Mouse (Mus musculus) urinary bladder, postnatal 36 days (tissue): ENCODE results near the gene Rilp.

Experiments used
- DNase-seq, 2 experiments: peaks; one replicate each; pipeline ENCODE4 v3.0.0; 2022; ENCODE audit warnings: low spot score in 2 of 2, mixed read lengths in 1 of 2

The Rilp gene

DNA sequence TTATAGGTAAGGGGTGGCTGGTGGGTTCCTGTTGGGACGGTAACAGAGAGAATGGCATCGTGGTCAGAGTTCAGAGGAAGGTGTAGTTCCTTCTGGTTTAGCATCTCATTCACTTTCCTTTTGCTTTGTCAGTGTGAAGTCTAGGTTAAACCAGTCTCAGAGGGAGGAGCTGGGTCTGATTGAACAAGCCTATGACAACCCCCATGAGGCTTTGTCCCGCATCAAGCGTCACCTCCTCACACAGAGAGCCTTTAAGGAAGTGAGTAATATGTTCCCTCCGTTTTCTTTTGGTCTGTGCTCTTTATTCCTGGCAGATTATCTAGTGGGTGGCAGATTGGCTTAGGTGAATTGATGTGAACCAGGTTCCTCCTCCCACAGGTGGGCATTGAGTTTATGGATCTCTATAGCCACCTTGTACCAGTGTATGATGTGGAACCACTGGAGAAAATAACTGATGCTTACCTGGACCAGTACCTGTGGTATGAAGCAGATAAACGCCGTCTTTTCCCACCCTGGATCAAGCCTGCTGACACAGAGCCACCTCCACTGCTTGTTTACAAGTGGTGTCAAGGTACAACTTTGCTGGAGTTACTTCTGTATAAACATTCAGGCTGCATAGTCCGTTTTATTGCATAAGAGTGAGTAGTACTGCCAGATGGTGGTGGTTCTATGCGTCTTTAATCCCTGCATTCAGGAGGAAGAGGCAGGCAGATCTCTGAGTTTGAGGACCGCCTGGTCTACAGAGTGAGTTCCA, 15.4 kb upstream of the Rilp start:
- no peak for DNase-seq

DNA sequence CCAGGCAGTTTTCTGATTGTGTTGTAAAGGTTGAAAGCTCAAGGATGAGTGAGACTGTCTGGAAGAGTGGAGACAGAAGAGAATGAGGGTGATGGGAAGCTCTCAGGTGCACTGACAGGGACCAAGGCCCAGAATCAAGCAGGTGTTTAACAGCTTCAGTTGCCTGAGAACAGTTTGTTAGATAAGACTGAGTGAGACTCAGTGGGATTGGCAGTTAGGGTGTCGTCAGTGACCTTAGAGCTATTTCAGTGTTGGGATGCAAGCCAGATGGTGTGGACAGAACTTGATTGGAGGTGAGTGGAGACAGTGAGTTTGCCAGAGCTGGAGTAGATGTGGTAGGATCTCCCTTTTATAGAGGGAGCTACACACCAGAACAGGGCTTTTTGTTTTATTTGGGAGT, 11.8 kb upstream of the Rilp start:
- DNase-seq, result no peak

DNA sequence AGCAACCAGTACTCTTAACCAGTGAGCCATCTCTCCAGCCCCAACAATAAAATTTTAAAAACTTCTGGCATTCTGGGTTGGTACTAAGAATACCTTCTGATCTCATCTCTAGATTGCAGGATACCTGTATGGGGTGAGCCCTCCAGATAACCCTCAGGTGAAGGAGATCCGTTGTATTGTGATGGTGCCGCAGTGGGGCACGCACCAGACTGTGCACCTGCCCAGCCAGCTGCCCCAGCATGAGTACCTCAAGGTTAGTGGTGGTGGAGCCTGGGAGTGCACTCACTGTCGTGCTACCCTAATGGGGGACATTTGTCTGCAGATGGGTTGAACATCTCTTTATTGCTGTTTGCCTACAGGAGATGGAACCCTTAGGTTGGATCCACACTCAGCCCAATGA, 1.7 kb upstream of the Rilp start:
- DNase-seq, result no peak

DNA sequence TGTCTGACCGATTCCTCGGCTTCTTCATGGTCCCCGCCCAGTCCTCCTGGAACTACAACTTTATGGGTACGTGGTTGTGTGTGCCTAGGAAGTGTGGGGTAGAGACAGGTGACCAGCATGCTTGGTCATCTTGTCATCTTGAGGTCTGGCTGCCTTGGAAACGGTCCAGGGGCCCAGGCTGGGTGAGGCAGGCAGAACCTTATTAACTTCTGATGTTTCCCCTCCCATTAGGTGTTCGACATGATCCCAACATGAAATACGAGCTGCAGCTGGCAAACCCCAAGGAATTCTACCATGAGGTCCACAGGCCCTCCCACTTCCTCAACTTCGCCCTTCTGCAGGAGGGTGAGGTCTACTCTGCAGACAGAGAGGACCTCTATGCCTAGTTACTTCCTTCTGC, 990 bp upstream of the Rilp start:
- DNase-seq, result no peak

DNA sequence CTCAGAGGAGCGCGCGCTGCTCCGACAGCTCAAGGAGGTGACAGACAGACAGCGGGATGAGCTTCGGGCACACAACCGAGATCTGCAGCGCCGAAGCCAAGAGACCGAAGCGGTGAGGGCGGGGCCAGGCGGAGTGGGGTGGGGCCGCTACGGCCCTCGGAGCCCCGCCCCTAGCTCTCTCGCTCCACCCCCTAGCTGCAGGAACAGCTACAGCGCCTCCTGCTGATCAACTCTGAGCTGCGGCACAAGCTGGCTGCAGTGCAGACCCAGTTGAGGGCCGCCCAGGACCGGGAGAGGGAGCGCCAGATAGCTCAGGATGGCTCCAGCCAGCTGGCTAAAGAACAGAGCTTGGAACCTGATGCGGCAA, 716 bp downstream of the Rilp start:
- DNase-seq, result peak; percentile 88 to 92

DNA sequence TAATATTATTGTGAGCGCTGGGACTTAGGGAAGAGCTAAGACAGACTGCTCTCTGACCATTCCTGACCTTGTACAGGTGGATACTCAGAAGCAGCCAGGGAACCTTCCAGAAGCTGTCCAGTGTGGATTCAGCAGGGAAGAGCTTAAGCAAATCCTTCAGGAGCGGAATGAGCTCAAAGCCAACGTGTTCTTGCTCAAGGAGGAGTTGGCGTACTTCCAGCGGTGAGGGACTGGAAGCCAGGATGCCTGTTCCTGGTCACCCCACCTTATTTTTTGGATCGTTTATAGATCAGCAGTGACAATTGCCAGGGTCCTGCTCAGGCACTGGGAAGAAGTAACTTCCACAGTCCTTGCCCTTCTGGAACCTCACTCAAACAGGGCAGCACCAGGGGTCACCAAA, 1.3 kb downstream of the Rilp start:
- DNase-seq, result peak in 1 of 2 experiments; percentile 60

DNA sequence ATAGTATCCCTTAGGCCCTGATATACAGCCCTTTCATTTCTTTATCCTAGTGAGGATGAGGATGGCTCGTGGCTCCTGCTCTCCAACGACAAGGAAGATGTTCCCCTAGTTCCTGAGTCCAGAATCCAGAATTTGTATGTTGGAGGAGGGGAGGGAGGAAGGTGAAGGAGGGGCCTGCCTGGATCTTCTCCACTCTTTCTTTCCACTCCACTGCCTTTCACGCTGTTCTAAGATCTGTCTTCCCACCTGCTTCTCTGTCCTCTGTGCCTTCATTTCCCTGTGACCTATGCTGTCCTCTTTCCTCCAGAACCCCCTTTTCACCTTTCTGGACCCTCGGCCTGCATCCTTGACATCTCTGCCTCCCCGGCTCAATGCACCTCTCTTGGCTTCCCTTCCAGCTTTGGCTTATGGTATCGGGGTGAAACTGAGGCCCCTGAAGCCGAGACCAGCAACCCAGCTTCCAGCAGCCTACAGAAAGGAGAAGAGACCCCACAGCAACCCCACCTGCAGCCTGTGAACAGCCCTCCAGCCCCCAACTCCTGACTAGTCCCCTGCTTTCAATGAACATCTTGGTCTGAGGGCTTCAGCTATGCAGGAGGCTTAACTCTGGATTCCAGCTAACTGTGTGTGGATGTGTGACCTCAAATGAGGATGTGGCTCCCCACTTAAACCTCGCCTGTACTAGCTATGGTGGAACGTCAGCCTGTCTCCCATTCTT, 2.6 kb downstream of the Rilp start:
- DNase-seq, result no peak

DNA sequence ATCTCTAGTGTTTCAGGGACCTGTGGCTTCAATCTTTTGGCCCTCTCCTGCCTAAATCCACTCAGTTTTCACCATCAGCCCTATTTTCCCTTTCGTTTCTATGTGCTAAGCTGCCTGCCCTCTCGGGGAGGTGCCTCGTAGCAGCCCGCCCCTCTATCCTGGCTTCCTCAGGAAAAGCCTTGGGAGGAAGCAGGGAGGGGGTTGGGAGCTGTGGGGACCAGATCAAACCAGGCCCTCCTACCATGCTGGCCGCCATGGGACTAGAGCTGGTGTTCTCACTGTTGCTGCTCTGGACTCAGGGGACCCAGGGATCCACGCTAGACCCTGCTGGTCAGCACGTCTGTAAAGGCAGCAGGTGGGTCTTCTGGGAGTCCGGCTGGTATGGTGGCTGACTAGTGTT, 3.4 kb downstream of the Rilp start, which contains the start of gene Scarf1:
TSS of gene Scarf1 (plus strand) at position 205 of the 400 bp plus-strand sequence.
- peak in 1 of 2 experiments; percentile 37 for DNase-seq

DNA sequence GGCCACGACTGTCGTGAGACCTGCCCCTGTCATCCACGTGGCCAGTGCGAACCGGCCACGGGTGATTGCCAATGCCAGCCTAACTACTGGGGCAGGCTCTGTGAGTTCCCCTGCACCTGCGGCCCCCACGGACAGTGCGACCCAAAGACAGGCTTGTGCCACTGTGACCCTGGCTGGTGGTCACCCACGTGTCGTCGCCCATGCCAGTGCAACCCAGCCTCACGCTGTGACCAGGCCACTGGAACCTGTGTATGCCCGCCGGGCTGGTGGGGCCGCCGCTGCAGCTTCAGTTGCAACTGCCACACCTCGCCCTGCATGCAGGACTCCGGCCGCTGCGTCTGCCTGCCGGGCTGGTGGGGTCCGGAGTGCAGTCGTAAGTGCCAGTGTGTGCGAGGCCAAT, 5.3 kb downstream of the Rilp start:
- no peak for DNase-seq

DNA sequence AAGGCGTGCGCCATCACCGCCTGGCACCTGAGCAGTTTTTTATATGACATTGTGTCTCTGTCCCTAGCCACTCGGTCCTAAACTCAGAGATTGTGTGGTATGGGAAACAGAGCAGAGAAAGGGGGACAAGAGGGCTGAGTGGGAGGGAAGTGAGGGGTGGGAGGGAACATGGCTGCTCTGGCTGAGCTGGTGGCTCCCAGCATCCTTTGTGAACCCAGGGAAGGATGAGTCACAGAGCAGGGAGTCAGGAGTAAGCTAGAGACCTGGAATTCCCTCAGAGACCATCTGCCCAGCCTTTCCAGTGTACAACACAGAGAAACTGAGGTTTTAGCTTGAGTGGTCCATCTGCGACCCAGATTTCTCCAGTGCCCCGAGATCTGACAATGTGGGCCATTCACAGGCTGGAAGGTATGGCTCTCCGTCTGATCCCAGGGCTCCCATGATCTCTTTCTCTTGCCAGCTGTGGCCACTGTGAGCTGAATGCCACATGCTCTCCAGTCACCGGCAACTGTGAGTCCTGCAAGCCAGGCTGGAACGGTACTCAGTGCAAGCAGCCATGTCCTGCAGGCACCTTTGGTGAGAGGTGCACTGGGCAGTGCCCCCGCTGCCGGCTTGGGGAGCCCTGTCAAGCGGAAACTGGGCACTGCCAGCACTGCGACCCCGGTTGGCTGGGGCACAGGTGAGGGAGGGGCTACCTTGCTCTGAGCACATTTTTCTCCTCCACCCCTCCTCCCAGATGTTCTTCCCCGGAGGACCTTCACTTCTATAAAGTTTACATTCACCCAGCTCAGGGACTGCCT, 10.1 kb downstream of the Rilp start:
- no peak for DNase-seq

DNA sequence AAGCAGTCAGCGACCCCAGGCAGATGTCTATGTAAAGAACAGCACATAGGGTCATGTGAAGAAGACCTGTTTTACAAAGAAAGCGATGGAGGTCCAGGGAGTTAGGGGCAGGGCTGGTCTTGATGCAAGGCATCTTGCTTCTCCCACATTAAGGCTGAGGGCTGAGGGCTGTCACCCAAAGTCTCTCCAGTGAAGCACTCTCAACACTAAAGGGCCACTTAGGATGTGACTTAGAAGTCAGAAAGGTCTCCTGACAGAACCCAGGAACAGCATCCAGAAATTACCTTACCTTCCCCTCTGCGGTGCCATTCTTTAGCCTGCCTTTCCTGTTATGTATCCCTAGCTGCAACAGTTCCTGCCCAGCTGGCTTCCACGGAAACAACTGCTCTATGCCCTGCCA, 11.7 kb downstream of the Rilp start:
- no peak for DNase-seq

DNA sequence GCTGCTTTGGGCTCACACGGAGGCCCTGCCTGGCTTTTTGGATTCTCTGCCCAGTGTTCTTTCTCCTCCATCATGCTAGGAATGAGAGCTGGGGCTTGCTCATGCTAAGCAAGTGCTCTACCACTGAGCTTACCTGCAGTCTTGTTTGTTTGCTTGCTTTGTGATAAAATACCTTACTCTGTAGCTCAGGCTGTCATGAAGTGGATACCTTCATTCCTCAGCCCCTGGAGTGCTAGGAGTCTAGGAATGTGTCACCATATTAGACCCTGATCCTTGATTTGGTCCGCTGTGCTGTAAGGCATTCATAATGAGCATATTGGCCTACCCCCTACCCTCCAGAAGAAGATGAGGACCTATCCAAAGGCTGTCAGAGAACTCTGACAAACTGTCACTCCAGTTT, 12.9 kb downstream of the Rilp start:
- no peak for DNase-seq

DNA sequence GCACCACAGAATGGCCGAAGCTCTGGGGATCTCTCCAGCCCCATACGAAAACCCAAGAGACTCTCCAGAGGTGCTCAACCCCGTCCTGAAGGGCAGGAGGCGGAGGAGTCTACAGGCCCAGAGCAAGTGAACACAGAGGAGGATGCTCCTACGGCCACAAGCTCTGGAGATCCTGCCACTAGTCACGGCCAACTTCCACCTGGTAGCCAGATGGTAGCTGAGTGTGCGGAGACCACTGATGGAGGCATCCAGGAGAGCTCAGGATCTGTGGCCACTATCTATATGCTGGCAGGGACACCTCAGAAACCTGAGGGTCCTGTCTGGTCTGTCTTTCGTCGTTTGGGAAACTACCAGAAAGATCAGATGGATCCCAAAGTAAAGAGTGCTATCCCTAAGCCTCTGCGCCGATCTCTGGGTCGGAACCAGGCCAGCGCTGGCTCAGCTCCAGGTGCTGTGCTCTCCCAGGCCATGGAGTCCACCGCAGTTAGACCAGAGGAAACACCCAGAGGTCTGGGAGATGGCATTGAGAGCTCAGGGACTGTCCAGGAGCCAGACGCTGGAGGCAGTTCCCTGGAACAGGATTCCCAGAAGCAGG, 15.7 kb downstream of the Rilp start:
- no peak for DNase-seq

DNA sequence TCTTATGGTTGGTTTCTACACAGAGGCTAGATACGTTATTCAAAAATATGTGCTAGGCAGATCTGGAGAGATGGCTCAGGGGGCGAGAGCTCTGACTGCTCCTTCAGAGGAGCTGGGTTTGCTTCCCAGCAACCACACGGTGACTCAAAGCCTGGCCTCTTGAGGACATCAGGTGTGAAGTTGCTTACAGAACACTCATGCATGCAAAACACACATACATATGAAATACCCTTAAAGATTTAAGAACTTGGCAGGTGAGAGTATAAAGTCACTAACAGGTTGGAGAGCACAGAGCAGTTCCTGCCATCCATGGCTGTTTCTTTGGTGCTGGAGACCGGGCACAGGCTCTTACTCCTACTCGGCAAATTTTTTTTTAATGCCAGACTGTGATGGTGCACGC, 17.0 kb downstream of the Rilp start:
- DNase-seq, result no peak

DNA sequence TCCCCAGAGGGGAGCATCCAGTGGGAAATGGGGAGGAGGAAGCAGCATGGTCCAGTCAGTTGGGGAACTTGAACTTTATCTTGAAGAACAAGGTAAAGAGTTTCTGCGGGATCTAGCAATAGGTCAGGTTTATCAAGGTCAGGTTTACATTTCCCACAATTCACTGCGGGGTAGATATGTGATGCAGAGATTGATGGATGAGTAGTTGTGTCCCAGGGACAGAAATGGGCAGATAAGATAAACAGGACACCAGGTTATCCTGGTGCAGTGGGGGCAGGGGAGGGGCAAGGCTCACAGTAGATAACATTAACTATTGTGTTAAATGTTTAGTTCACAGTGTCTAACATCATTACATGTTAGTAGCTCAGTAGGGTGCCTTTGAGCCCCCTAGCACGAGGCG, 19.9 kb downstream of the Rilp start:
- DNase-seq, result no peak

DNA sequence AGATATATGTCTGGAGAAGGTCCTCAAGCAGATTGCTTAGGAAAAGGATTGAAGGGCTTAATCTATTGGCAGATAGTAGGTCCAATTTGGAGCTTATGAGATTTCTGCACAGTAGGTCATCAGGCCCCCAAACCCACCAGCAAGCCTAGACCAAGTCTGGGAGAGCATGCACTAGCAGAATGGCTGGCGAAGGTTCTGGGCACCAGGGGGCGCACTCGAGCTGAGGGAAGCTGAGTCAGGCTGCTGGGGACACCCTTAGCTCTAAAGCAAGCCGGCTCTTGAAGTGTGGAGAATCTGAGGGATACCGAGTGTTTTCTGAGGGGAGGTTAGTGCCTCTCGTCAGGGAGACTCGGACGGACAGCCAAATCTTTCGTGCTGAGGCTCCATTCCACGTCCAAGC, 20.4 kb downstream of the Rilp start:
- peak; percentile 97 for DNase-seq

DNA sequence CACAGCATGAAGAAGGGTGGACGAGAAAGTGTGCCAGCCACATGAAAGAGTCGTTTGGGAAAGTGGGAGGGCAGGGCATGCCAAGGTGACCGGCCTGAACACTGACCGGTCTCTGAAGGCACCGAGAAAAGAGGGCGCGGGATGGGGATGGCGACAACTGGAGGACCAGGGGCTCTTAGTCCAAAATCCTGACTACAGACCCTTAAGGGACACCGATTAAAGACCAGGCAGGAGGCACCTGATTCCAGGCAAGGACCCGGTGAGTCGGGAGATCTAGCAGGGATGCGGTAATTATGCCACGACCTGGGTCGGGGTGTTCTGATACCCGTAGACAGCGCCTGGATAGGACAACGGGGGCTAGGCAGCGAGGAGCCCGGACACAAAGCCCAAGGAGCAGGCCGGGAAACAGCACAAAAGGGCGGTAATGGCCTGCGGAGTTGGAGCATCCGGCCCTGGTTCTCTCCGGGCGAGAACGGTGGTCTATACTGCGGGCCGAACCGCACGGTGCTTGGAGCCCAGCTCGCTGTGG, 21.0 kb downstream of the Rilp start:
- DNase-seq, result no peak

DNA sequence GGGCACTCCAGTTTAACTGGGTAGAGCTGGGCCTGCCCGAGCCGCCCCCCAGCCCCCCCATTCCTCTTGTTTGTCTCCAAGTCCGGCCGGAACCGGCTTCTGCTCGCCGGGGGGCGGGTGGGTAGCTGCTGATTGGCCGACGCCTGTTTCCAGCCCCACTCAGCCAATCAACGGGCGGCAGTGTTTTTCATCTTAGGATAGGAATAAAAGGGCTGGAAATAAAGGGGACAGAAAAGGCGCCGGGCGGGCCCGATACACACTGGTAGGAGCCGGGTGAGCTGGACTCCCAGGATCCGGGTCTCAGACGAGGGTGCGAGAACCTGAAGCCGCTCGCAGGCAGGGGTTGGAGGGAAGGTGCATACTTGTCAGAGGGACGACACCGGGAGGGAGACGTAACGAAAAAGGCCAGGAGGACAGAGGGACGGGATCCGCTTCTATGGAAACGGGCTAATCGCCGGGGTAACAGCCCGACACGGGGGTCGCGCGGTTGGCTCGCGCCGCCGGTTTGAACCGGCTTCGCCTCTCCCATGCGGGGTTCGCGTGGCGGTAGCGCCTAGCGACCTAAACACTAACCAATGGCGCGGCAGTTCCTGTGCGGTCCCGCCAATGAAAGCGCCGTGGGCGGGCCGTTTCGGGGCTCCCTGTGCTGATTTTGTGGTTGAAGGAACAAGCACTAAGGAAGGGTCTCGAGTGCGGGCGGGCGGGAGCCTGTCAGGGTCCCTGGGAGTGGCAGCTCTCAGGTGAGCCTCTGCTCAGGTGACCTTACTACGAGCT, 21.8 kb downstream of the Rilp start, which contains the start of gene Slc43a2:
TSS of gene Slc43a2 (plus strand) at position 226 of the 774 bp plus-strand sequence.
- DNase-seq, result peak; percentile 88 to 92

DNA sequence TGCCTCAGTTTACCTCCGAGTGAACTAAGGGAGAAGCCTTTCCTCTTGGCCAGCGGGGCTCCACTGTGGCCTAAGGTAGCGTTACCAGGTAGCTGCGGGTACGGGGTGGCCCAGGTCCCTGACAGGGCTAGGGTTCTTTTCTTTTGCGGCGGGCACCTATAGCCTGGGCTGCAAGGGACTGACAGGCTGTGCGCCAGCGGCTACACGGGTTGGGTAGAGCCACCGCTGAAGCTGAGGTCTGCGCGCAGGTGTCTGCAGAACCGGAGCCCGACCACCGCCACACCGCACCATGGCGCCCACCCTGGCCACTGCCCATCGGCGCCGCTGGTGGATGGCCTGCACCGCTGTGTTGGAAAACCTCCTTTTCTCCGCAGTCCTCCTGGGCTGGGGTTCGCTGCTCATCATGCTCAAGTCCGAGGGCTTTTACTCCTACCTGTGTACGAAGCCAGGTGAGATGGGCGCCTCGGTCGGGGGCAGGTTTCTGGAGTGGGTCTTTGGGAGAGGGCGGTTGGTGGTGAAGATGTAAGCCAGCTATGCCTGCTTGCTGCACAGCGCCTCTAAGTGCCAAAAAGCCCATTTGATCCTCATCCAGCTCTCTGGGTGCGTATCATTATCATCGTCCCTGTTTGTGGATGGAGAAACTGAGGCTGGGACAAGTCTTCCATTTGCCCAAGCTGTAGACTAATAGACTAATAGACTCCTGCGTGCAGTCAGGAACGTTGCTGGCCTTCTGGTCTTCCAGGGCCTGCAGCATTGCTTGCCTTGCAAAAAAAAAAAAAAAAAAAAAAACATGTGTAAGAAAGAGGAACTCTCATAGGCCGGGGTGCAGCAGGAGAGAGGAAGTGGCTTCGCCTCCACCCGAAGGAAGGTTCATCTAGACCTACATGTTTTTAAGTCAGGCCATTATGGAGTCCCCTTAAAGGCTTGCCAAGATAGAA, 22.7 kb downstream of the Rilp start:
- DNase-seq, result no peak
